ENCODE assay signal across 11 mouse cellular contexts in genomic region chr11:101328941-101329635, GRCm38 (mm10). TPM values are rescaled to one million over a fixed set of nuclear protein-coding genes. Genes with fewer than 3 reads are reported as not detected.
A peak's percentile ranks its signal among the peaks of the same experiment; 100 is the strongest.
DNase-seq lines count a peak whose midpoint lies in the region; ATAC-seq and TF ChIP-seq lines count a peak whose summit lies in the region.
"Had no signal": no experiment of that assay in that cellular context is flagged by ENCODE, and none has a peak within 500 bp of the region (broad histone marks: within the 10 kb centered on the region; RNA-seq: fewer than 3 reads in every experiment).

No protein-coding gene starts in this region.

- peak; percentile 49 for DNase-seq in embryonic facial prominence, embryonic 14.5 days (ENCODE audit: low spot score)
- DNase-seq in embryonic facial prominence, embryonic 10.5 days (ENCODE audit: low spot score) = no peak
- DNase-seq in midbrain, postnatal 0 days (ENCODE audit: low spot score) = peak; percentile 6
- DNase-seq in heart, postnatal 10 days = peak; percentile 80 to 83
- DNase-seq in spleen, postnatal 36 days (ENCODE audit: low spot score in 2 of 2) = no peak
- DNase-seq in liver = no peak
- DNase-seq: thymus, adult 2 months had no signal

- no peak overlapping the region for H3K4me2 ChIP-seq in embryonic facial prominence, embryonic 14.5 days (ENCODE audit: low read depth, low read length)
- H3K4me2 ChIP-seq in midbrain, postnatal 0 days (ENCODE audit: low read depth, low read length, poor library complexity, severe bottlenecking) = no peak overlapping the region
- no peak overlapping the region for H3K4me2 ChIP-seq in midbrain, embryonic 13.5 days (replicated peaks)
- no peak overlapping the region for H3K4me2 ChIP-seq in stomach, embryonic 16.5 days (ENCODE audit: low read depth, low read length)

- H3K27me3 ChIP-seq in embryonic facial prominence, embryonic 14.5 days (replicated peaks; ENCODE audit: control insufficient read depth, insufficient read depth, low read length) = no peaks in the 10 kb centered on the region
- 0 out of 2 replicates have a peak, but pooled peaks cover 3% of the 10 kb centered on the region for H3K27me3 ChIP-seq in embryonic facial prominence, embryonic 10.5 days (replicated peaks; ENCODE audit: low read depth, poor library complexity, severe bottlenecking)
- no peaks in the 10 kb centered on the region for H3K27me3 ChIP-seq in midbrain, postnatal 0 days (ENCODE audit: insufficient read depth, low read length)
- no peaks in the 10 kb centered on the region for H3K27me3 ChIP-seq in midbrain, embryonic 13.5 days
- H3K27me3 ChIP-seq in stomach, embryonic 16.5 days (ENCODE audit: control insufficient read depth, insufficient read depth, low read length) = no peaks in the 10 kb centered on the region

- intact Hi-C loops in heart, postnatal 10 days (cut with DNase I) = no loop called here

- WGBS in embryonic facial prominence, embryonic 14.5 days = 76% methylated on average over 6 of the region's 6 CpGs
- WGBS in embryonic facial prominence, embryonic 10.5 days = 85% methylated on average over 6 of the region's 6 CpGs
- WGBS in midbrain, postnatal 0 days = 77% methylated on average over 6 of the region's 6 CpGs
- WGBS in midbrain, embryonic 13.5 days = 87% methylated on average over 6 of the region's 6 CpGs
- WGBS in stomach, embryonic 16.5 days = 80% methylated on average over 6 of the region's 6 CpGs

- no peaks in the 10 kb centered on the region for H3K9me3 ChIP-seq in embryonic facial prominence, embryonic 14.5 days (ENCODE audit: control insufficient read depth, low read length)
- no peaks in the 10 kb centered on the region for H3K9me3 ChIP-seq in embryonic facial prominence, embryonic 10.5 days
- H3K9me3 ChIP-seq in midbrain, postnatal 0 days (ENCODE audit: low read length) = no peaks in the 10 kb centered on the region
- no peaks in the 10 kb centered on the region for H3K9me3 ChIP-seq in midbrain, embryonic 13.5 days
- H3K9me3 ChIP-seq in stomach, embryonic 16.5 days (replicated peaks; ENCODE audit: control insufficient read depth, low read length) = no peaks in the 10 kb centered on the region

- H3K4me3 ChIP-seq in embryonic facial prominence, embryonic 14.5 days (ENCODE audit: low read depth, low read length) = no peak overlapping the region
- no peak overlapping the region for H3K4me3 ChIP-seq in embryonic facial prominence, embryonic 10.5 days
- no peak overlapping the region for H3K4me3 ChIP-seq in midbrain, postnatal 0 days (ENCODE audit: low read depth, low read length)
- no peak overlapping the region for H3K4me3 ChIP-seq in midbrain, embryonic 13.5 days (replicated peaks)
- no peak overlapping the region for H3K4me3 ChIP-seq in stomach, embryonic 16.5 days (replicated peaks; ENCODE audit: low read length)

- H3K4me1 ChIP-seq in embryonic facial prominence, embryonic 14.5 days (ENCODE audit: control insufficient read depth, insufficient read depth, low read length) = no peaks in the 10 kb centered on the region
- peaks cover 14% of the 10 kb centered on the region for H3K4me1 ChIP-seq in embryonic facial prominence, embryonic 10.5 days
- no peaks in the 10 kb centered on the region for H3K4me1 ChIP-seq in midbrain, postnatal 0 days (ENCODE audit: insufficient read depth, low read length)
- H3K4me1 ChIP-seq in midbrain, embryonic 13.5 days (replicated peaks) = 0 out of 2 replicates have a peak, but pooled peaks cover 4% of the 10 kb centered on the region
- H3K4me1 ChIP-seq in stomach, embryonic 16.5 days (ENCODE audit: control insufficient read depth, insufficient read depth, low read length) = peaks cover 5% of the 10 kb centered on the region; the same call in 1 of the 2 replicates

- H3K36me3 ChIP-seq in embryonic facial prominence, embryonic 14.5 days (ENCODE audit: control insufficient read depth, insufficient read depth, low read length) = peaks cover 22% of the 10 kb centered on the region
- peaks cover 36% of the 10 kb centered on the region for H3K36me3 ChIP-seq in embryonic facial prominence, embryonic 10.5 days (replicated peaks)
- H3K36me3 ChIP-seq in midbrain, postnatal 0 days (ENCODE audit: insufficient read depth, low read length) = peaks cover 13% of the 10 kb centered on the region
- peaks cover 24% of the 10 kb centered on the region for H3K36me3 ChIP-seq in midbrain, embryonic 13.5 days
- H3K36me3 ChIP-seq in stomach, embryonic 16.5 days (ENCODE audit: control insufficient read depth, insufficient read depth, low read length) = peaks cover 7% of the 10 kb centered on the region; the same call in 1 of the 2 replicates

- TF ChIP-seq CTCF in midbrain, postnatal 0 days (IDR thresholded peaks at IDR 0.05) = no peak

- H3K27ac ChIP-seq in embryonic facial prominence, embryonic 14.5 days (replicated peaks; ENCODE audit: low read depth, low read length) = no peak overlapping the region
- H3K27ac ChIP-seq in embryonic facial prominence, embryonic 10.5 days (replicated peaks) = no peak overlapping the region
- no peak overlapping the region for H3K27ac ChIP-seq in midbrain, postnatal 0 days (ENCODE audit: low read depth, low read length)
- H3K27ac ChIP-seq in midbrain, embryonic 13.5 days = no peak overlapping the region
- H3K27ac ChIP-seq in stomach, embryonic 16.5 days (ENCODE audit: low read length) = peak overlapping the region; percentile 17; the same call in 1 of the 2 replicates

- no peak overlapping the region for H3K9ac ChIP-seq in embryonic facial prominence, embryonic 14.5 days (ENCODE audit: low read depth, low read length)
- no peak overlapping the region for H3K9ac ChIP-seq in midbrain, postnatal 0 days (replicated peaks; ENCODE audit: low read length, poor library complexity, severe bottlenecking)
- no peak overlapping the region for H3K9ac ChIP-seq in midbrain, embryonic 13.5 days (replicated peaks)
- H3K9ac ChIP-seq in stomach, embryonic 16.5 days (ENCODE audit: low read length) = no peak overlapping the region

- ATAC-seq in embryonic facial prominence, embryonic 14.5 days (ENCODE audit: low read depth) = no peak
- ATAC-seq in midbrain, postnatal 0 days (ENCODE audit: low FRiP score) = no peak
- ATAC-seq in midbrain, embryonic 13.5 days = no peak
- ATAC-seq in stomach, embryonic 16.5 days (ENCODE audit: insufficient read depth, low FRiP score) = no peak
- ATAC-seq: forebrain, embryonic 16.5 days had no signal

RNA-seq across cellular contexts. Expression of gene Aoc3, which starts 1.3 kb away (rescaled TPM):
- 2.0 and 2.4 TPM in 2 replicates for polyA plus RNA-seq in embryonic facial prominence, embryonic 14.5 days (2014; fragmentation: Nextera tagmentation; extraction: Ambion mirVana)
- 0.04 TPM in 1 of 2 replicates, not detected in the other for polyA plus RNA-seq in embryonic facial prominence, embryonic 10.5 days (2016; fragmentation: Nextera tagmentation; extraction: Ambion mirVana)
- total RNA-seq in midbrain, postnatal 0 days (2014; rRNA removed) = 0.66 and 1.2 TPM in 2 replicates
- 0.07 and 0.20 TPM in 2 replicates for polyA plus RNA-seq in midbrain, postnatal 0 days (2015; fragmentation: Nextera tagmentation; extraction: Ambion mirVana)
- polyA plus RNA-seq in midbrain, embryonic 13.5 days (2015; fragmentation: Nextera tagmentation; extraction: Ambion mirVana) = not detected in 2 replicates
- total RNA-seq in heart, postnatal 10 days (2021) = 10 to 100 TPM; 39.0 to 49.9 TPM
- 3.5 TPM in 2 replicates for polyA plus RNA-seq in stomach, embryonic 16.5 days (2015; fragmentation: Nextera tagmentation; extraction: Ambion mirVana)
- polyA plus RNA-seq: neural tube, embryonic 14.5 days had no signal

RNA-seq across cellular contexts. Expression of gene Aoc2, which starts 4.2 kb away (rescaled TPM):
- polyA plus RNA-seq in embryonic facial prominence, embryonic 14.5 days (2014; fragmentation: Nextera tagmentation; extraction: Ambion mirVana) = 0.75 and 0.82 TPM in 2 replicates
- 2.6 and 3.4 TPM in 2 replicates for polyA plus RNA-seq in embryonic facial prominence, embryonic 10.5 days (2016; fragmentation: Nextera tagmentation; extraction: Ambion mirVana)
- 5.3 and 6.7 TPM in 2 replicates for total RNA-seq in midbrain, postnatal 0 days (2014; rRNA removed)
- 0.64 and 0.77 TPM in 2 replicates for polyA plus RNA-seq in midbrain, postnatal 0 days (2015; fragmentation: Nextera tagmentation; extraction: Ambion mirVana)
- polyA plus RNA-seq in midbrain, embryonic 13.5 days (2015; fragmentation: Nextera tagmentation; extraction: Ambion mirVana) = 2.4 and 2.5 TPM in 2 replicates
- 1 to 10 TPM; 2.5 to 3.1 TPM for total RNA-seq in heart, postnatal 10 days (2021)
- 0.97 and 1.4 TPM in 2 replicates for polyA plus RNA-seq in stomach, embryonic 16.5 days (2015; fragmentation: Nextera tagmentation; extraction: Ambion mirVana)

RNA-seq across cellular contexts. Expression of gene Psme3, which starts 13.1 kb away (rescaled TPM):
- 98.0 and 106 TPM in 2 replicates for polyA plus RNA-seq in embryonic facial prominence, embryonic 14.5 days (2014; fragmentation: Nextera tagmentation; extraction: Ambion mirVana)
- 189 and 203 TPM in 2 replicates for polyA plus RNA-seq in embryonic facial prominence, embryonic 10.5 days (2016; fragmentation: Nextera tagmentation; extraction: Ambion mirVana)
- total RNA-seq in midbrain, postnatal 0 days (2014; rRNA removed) = 69.1 and 74.0 TPM in 2 replicates
- polyA plus RNA-seq in midbrain, postnatal 0 days (2015; fragmentation: Nextera tagmentation; extraction: Ambion mirVana) = 75.0 and 76.5 TPM in 2 replicates
- 126 and 134 TPM in 2 replicates for polyA plus RNA-seq in midbrain, embryonic 13.5 days (2015; fragmentation: Nextera tagmentation; extraction: Ambion mirVana)
- total RNA-seq in heart, postnatal 10 days (2021) = 10 to 100 TPM; 74.9 to 90.0 TPM
- 98.2 and 107 TPM in 2 replicates for polyA plus RNA-seq in stomach, embryonic 16.5 days (2015; fragmentation: Nextera tagmentation; extraction: Ambion mirVana)

RNA-seq across cellular contexts. Expression of gene Becn1, which starts 27.0 kb away (rescaled TPM):
- 134 and 139 TPM in 2 replicates for polyA plus RNA-seq in embryonic facial prominence, embryonic 14.5 days (2014; fragmentation: Nextera tagmentation; extraction: Ambion mirVana)
- polyA plus RNA-seq in embryonic facial prominence, embryonic 10.5 days (2016; fragmentation: Nextera tagmentation; extraction: Ambion mirVana) = 141 and 154 TPM in 2 replicates
- 94.4 and 209 TPM in 2 replicates for total RNA-seq in midbrain, postnatal 0 days (2014; rRNA removed)
- 145 and 150 TPM in 2 replicates for polyA plus RNA-seq in midbrain, postnatal 0 days (2015; fragmentation: Nextera tagmentation; extraction: Ambion mirVana)
- 178 and 194 TPM in 2 replicates for polyA plus RNA-seq in midbrain, embryonic 13.5 days (2015; fragmentation: Nextera tagmentation; extraction: Ambion mirVana)
- 100 to 1,000 TPM in 1 of 2 experiments, 10 to 100 TPM in 1; 94.3 to 109 TPM for total RNA-seq in heart, postnatal 10 days (2021)
- polyA plus RNA-seq in stomach, embryonic 16.5 days (2015; fragmentation: Nextera tagmentation; extraction: Ambion mirVana) = 143 and 147 TPM in 2 replicates

RNA-seq across cellular contexts. Expression of gene G6pc, which starts 38.3 kb away (rescaled TPM):
- polyA plus RNA-seq in embryonic facial prominence, embryonic 14.5 days (2014; fragmentation: Nextera tagmentation; extraction: Ambion mirVana) = not detected in 2 replicates
- polyA plus RNA-seq in embryonic facial prominence, embryonic 10.5 days (2016; fragmentation: Nextera tagmentation; extraction: Ambion mirVana) = not detected in 2 replicates
- total RNA-seq in midbrain, postnatal 0 days (2014; rRNA removed) = not detected in 2 replicates
- not detected in 2 replicates for polyA plus RNA-seq in midbrain, postnatal 0 days (2015; fragmentation: Nextera tagmentation; extraction: Ambion mirVana)
- polyA plus RNA-seq in midbrain, embryonic 13.5 days (2015; fragmentation: Nextera tagmentation; extraction: Ambion mirVana) = not detected in 2 replicates
- not detected for total RNA-seq in heart, postnatal 10 days (2021)
- polyA plus RNA-seq in stomach, embryonic 16.5 days (2015; fragmentation: Nextera tagmentation; extraction: Ambion mirVana) = 0.09 and 0.15 TPM in 2 replicates
- polyA plus RNA-seq: forebrain, embryonic 16.5 days; neural tube, embryonic 14.5 days had no signal

Comparison
In these comparisons a context has a peak if more than half of its experiments do, and no peak if none do; other contexts are left out.
1. DNase-seq: peak in embryonic facial prominence, embryonic 14.5 days (single experiment), midbrain, postnatal 0 days (single experiment) and heart, postnatal 10 days (2 of 2); none in embryonic facial prominence, embryonic 10.5 days (single experiment), spleen, postnatal 36 days (0 of 2) and liver (single experiment).